Mouse (Mus musculus) liver, embryonic 14.5 days (tissue): ENCODE measurements around the gene Sesn3.

ENCODE experiments used
- CTCF ChIP-seq: IDR thresholded peaks from 2 replicates; pipeline ENCODE4 v1.5.1; 2016; ENCODE audit warnings: antibody characterized with exemption, low read depth, control low read depth
- EP300 ChIP-seq: IDR thresholded peaks from 2 replicates; pipeline ENCODE4 v1.6.1; 2016; ENCODE audit warnings: antibody characterized with exemption, low read depth

- TF ChIP-seq CTCF = no peak
- no peak for TF ChIP-seq EP300
Measured at GRCm38 (mm10) chr9:14349380-14349779, 74.5 kb downstream of the Sesn3 start.
